Mouse (Mus musculus) kidney, adult 2 months (tissue): ENCODE results near the gene 6030458C11Rik. TPM values are rescaled to one million over a fixed set of nuclear protein-coding genes. Genes with fewer than 3 reads are reported as not detected.
A peak's percentile ranks its signal among the peaks of the same experiment; 100 is the strongest.

Source experiments
- DNase-seq: peaks from one replicate; pipeline ENCODE4 v3.0.0; 2021
- H3K27ac ChIP-seq: fragments of 200-500 bp; 2 replicates; pipeline ENCODE4 v1.5.1; 2012; ENCODE audit warnings: low read depth, low read length, control low read depth, inconsistent platforms; ENCODE audit not compliant: insufficient read depth
- H3K27me3 ChIP-seq: fragments of 200-500 bp; replicated peaks from 2 replicates; pipeline ENCODE4 v1.6.1; 2012; ENCODE audit warnings: mild to moderate bottlenecking, moderate library complexity, low read length, inconsistent platforms; ENCODE audit not compliant: control insufficient read depth, insufficient read depth
- H3K36me3 ChIP-seq: fragments of 200-500 bp; 2 replicates; pipeline ENCODE4 v1.6.1; 2012; ENCODE audit warnings: mild to moderate bottlenecking, moderate library complexity, low read length, inconsistent platforms; ENCODE audit not compliant: control insufficient read depth, insufficient read depth
- H3K4me1 ChIP-seq: fragments of 200-500 bp; 2 replicates; pipeline ENCODE4 v1.6.1; 2011; ENCODE audit warnings: low read length; ENCODE audit not compliant: control insufficient read depth, insufficient read depth
- H3K4me3 ChIP-seq: fragments of 200-500 bp; 2 replicates; pipeline ENCODE4 v1.5.1; 2011; ENCODE audit warnings: mild to moderate bottlenecking, low read depth, low read length, control low read depth; ENCODE audit not compliant: insufficient read depth
- CTCF ChIP-seq: fragments of 200-500 bp; conservative IDR thresholded peaks from 2 replicates; pipeline ENCODE4 v1.5.1; 2011; ENCODE audit warnings: low read depth, mild to moderate bottlenecking, control low read depth, low read length, moderate library complexity, mixed read lengths; ENCODE audit not compliant: insufficient read depth, insufficient read length
- POLR2A ChIP-seq: fragments of 200-500 bp; IDR thresholded peaks from one replicate; pipeline ENCODE4 v1.6.1; 2011; ENCODE audit warnings: low read depth, low read length, control low read depth
- WGBS: fragments of 180-500 bp; shearing (Covaris S2); methylation state at CpG from one replicate; pipeline ENCODE4 v1.1.7; 2018; 5-methylcytosine and 5-hydroxymethylcytosine counted together
- polyA plus RNA-seq: library from polyadenylated mRNA; depleted of rRNA; stranded (reverse); fragments of >200 nt; gene quantifications from 2 replicates; pipeline ENCODE4 v1.2.3, GENCODE M21; 2012

6030458C11Rik gene
- polyA plus RNA-seq, 1 experiment: 7.8 TPM

GRCm38 (mm10) chr15:12800405-12801141 lies 23.9 kb downstream of the 6030458C11Rik start:
- Histone ChIP-seq H3K4me1 (no peaks in the 10 kb centered on the region), H3K27ac (no peak overlapping the region), H3K4me3 (no peak overlapping the region), H3K27me3 (no peaks in the 10 kb centered on the region), H3K36me3 (no peaks in the 10 kb centered on the region)
- WGBS: 44% methylated on average over 15 of the region's 15 CpGs
- no peak for DNase-seq
- no peak for TF ChIP-seq CTCF
- no peak for TF ChIP-seq POLR2A

DNA sequence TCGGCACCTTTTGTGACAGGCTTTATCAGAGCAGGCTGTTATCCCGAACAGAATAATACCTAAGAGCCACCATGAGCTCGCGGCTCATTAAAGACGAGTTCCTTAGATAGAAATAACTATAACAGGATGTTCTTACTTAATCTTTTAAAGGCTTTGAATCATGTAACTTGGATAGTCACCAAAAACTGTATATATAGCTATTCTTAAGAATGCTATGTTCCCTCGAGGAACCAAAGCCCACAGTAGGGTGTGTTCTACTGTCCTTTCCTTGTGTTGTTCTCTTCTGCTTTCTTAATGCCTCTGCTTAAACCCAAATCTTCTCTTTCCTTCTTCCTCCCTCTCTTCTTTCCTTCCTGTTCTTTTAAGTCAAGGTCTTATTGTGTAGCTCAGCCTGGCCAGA lies 26.4 kb downstream of the 6030458C11Rik start:
- H3K4me3 ChIP-seq: no peak overlapping the region
- no peaks in the 10 kb centered on the region for H3K36me3 ChIP-seq
- no peak overlapping the region for H3K27ac ChIP-seq
- no peaks in the 10 kb centered on the region for H3K27me3 ChIP-seq
- 74% methylated on average over 6 of the region's 6 CpGs for WGBS
- no peak for DNase-seq
- TF ChIP-seq POLR2A: no peak
- no peak for TF ChIP-seq CTCF
- H3K4me1 ChIP-seq: no peaks in the 10 kb centered on the region

DNA sequence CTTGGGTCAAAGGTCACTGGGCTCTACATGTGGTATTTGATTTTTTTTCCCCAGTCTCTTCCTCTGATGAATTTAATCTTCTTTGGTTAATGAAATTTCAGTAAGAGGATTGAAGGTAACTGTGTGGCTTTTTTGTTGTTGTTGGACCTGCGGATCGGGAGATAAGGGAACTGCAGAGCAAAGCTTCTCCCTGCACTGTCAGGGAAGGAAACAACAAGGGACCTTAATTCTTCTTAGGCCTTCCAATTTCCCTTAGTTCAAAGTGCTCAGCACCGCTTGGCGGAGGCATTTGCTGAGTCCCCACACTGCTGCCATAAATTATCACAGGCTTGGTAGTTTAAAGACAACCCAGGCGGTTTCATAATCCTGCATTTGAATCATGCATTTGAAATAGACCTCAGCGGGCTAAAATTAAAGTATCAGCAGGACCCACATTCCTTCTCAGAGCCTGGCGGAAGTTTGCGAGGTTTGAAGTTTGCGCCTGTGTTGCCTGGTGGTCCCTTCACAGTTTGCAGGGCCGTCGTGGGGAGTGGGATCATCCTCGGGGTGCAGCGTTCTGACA lies 28.5 kb downstream of the 6030458C11Rik start:
- H3K27me3 ChIP-seq: no peaks in the 10 kb centered on the region
- no peaks in the 10 kb centered on the region for H3K4me1 ChIP-seq
- 60% methylated on average over 13 of the region's 13 CpGs for WGBS
- no peak overlapping the region for H3K4me3 ChIP-seq
- H3K36me3 ChIP-seq: no peaks in the 10 kb centered on the region
- TF ChIP-seq CTCF (no peak), POLR2A (no peak)
- DNase-seq: no peak
- no peak overlapping the region for H3K27ac ChIP-seq

- DNase-seq: peak; percentile 77
- Histone ChIP-seq H3K4me3 (no peak overlapping the region), H3K27ac (no peak overlapping the region), H3K36me3 (no peaks in the 10 kb centered on the region), H3K27me3 (no peaks in the 10 kb centered on the region), H3K4me1 (no peaks in the 10 kb centered on the region)
- 0% methylated on average over 2 of the region's 2 CpGs for WGBS
- TF ChIP-seq POLR2A (no peak), CTCF (peak; percentile 34; the same call in 1 of the 2 replicates)
Measured at GRCm38 (mm10) chr15:12795457-12795894, 29.0 kb downstream of the 6030458C11Rik start.

DNA sequence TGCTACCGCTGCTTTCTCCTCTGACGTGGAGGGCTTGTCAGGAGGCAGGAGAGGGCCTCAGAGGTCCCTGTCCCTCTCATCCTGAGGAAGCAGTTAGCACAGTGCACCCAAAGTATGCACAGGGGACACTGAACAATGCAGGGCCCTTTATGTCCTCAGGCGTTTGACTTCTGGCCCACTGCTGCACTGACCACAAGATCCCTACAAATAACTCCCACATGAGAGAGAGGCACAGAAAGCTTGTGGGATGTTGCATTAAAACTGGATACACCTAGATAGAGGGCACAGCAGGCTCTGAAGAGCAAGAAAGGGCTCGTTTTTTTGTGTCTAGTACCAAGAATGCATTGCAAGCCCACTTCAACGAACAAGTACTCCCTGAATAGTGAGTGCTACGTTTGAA lies 30.1 kb downstream of the 6030458C11Rik start:
- Histone ChIP-seq H3K27ac (no peak overlapping the region), H3K4me3 (no peak overlapping the region), H3K27me3 (no peaks in the 10 kb centered on the region), H3K36me3 (no peaks in the 10 kb centered on the region), H3K4me1 (no peaks in the 10 kb centered on the region)
- DNase-seq: no peak
- TF ChIP-seq CTCF: no peak
- TF ChIP-seq POLR2A: no peak
- 81% methylated on average over 6 of the region's 6 CpGs for WGBS

- no peak overlapping the region for H3K4me3 ChIP-seq
- no peaks in the 10 kb centered on the region for H3K4me1 ChIP-seq
- 24% methylated on average over 10 of the region's 10 CpGs for WGBS
- no peaks in the 10 kb centered on the region for H3K27me3 ChIP-seq
- H3K36me3 ChIP-seq: no peaks in the 10 kb centered on the region
- TF ChIP-seq POLR2A: no peak
- TF ChIP-seq CTCF: no peak
- no peak for DNase-seq
- no peak overlapping the region for H3K27ac ChIP-seq
Measured at GRCm38 (mm10) chr15:12789406-12789867, 35.0 kb downstream of the 6030458C11Rik start.

DNA sequence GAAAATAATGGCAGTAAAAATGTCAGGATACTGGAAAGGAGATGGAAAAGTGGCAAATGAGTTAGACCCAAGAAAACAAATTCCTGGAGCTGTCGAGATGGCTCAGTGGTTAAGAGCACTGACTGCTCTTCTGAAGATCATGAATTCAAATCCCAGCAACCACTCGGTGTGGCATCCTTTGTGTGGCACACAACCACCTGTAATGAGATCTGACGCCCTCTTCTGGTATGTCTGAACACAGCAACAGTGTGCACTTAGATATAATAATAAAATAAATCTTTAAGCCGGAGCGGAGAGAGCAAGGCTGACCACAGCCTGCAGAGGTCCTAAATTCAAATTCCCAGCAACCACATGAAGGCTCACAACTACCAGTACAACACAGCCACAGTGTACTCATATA lies 35.9 kb downstream of the 6030458C11Rik start:
- H3K36me3 ChIP-seq: no peaks in the 10 kb centered on the region
- no peaks in the 10 kb centered on the region for H3K4me1 ChIP-seq
- no peak overlapping the region for H3K4me3 ChIP-seq
- no peak for DNase-seq
- H3K27ac ChIP-seq: no peak overlapping the region
- H3K27me3 ChIP-seq: no peaks in the 10 kb centered on the region
- WGBS: 73% methylated on average over 5 of the region's 5 CpGs
- TF ChIP-seq CTCF (no peak), POLR2A (no peak)
